Mouse (Mus musculus) C2C12 (cell line): ENCODE measurements around the gene Hoxd8.

Source experiments
- CTCF ChIP-seq: IDR thresholded peaks from one replicate; pipeline ENCODE4 v1.5.1; 2011; ENCODE audit not compliant: control insufficient read depth, insufficient read depth, insufficient read length
- MYOG ChIP-seq: IDR thresholded peaks from one replicate; pipeline ENCODE4 v1.6.1; 2011; ENCODE audit not compliant: control insufficient read depth, insufficient read length; ENCODE audit errors: extremely low read depth

DNA sequence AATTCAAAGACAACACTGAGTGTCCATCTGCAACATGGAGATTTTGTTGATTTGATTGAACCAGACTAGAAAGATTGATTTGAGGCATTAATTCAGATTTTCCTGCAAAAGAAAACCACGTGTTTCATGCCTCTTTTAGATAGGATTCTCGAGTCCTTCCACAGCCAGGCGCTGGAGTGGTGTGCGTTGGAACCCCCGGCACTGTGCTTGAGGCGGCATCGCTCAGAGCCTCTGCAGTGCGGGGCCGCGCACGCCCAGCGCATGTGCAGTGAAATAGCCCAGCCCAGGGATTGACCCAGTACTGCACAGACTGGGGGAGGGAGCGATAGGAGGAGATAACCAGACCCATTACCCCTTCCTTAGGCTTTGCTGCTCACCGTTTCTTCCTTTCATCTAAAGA lies 10.5 kb downstream of the Hoxd8 start:
- TF ChIP-seq CTCF (no peak), MYOG (no peak)
